Mouse (Mus musculus): ENCODE measurements at regions not wholly inside any gene's neighbourhood (a gene's known extent, or its start where the extent isn't known, plus 50 kb on each side); places are given as distances from the start of the nearest gene placed in this dataset.

GRCm38 (mm10) chr14:79856245-79856644 is 85.1 kb upstream of the Pcdh8 start:
- DNase-seq (ENCODE audit: low spot score in 2 of 2) = no peak

GRCm38 (mm10) chr14:79854216-79854615 is 83.1 kb upstream of the Pcdh8 start:
- DNase-seq (ENCODE audit: low spot score in 2 of 2) = no peak

GRCm38 (mm10) chr14:79852683-79853082 is 81.6 kb upstream of the Pcdh8 start:
- no peak for DNase-seq (ENCODE audit: low spot score in 2 of 2)

GRCm38 (mm10) chr14:79851795-79852194 is 80.7 kb upstream of the Pcdh8 start:
- no peak for DNase-seq (ENCODE audit: low spot score in 2 of 2)

- no peak for DNase-seq (ENCODE audit: low spot score in 2 of 2)
Observed at GRCm38 (mm10) chr14:79851231-79851630, 80.1 kb upstream of the Pcdh8 start.

GRCm38 (mm10) chr14:79849617-79850435 is 78.7 kb upstream of the Pcdh8 start:
- no peak for DNase-seq (ENCODE audit: low spot score in 2 of 2)

- DNase-seq (ENCODE audit: low spot score in 2 of 2) = no peak
Observed at GRCm38 (mm10) chr14:79848116-79848515, 77.0 kb upstream of the Pcdh8 start.

GRCm38 (mm10) chr14:79844306-79844705 is 73.2 kb upstream of the Pcdh8 start:
- DNase-seq (ENCODE audit: low spot score in 2 of 2) = no peak

- peak; percentile 64 to 66 for DNase-seq (ENCODE audit: low spot score in 2 of 2)
Observed at GRCm38 (mm10) chr14:79843135-79843550, 72.0 kb upstream of the Pcdh8 start.

GRCm38 (mm10) chr14:79842734-79843133 is 71.6 kb upstream of the Pcdh8 start:
- DNase-seq (ENCODE audit: low spot score in 2 of 2) = no peak

GRCm38 (mm10) chr14:79837101-79837500 is 66.0 kb upstream of the Pcdh8 start:
- DNase-seq (ENCODE audit: low spot score in 2 of 2) = no peak

- no peak for DNase-seq (ENCODE audit: low spot score in 2 of 2)
Observed at GRCm38 (mm10) chr14:79836186-79836585, 65.1 kb upstream of the Pcdh8 start.

GRCm38 (mm10) chr14:79824670-79825446 is 53.7 kb upstream of the Pcdh8 start:
- peak; percentile 71 to 76 for DNase-seq (ENCODE audit: low spot score in 2 of 2)

GRCm38 (mm10) chr14:79822453-79823117 is 51.5 kb upstream of the Pcdh8 start:
- no peak for DNase-seq (ENCODE audit: low spot score in 2 of 2)

GRCm38 (mm10) chr14:79822011-79822435 is 50.9 kb upstream of the Pcdh8 start:
- DNase-seq (ENCODE audit: low spot score in 2 of 2) = no peak

GRCm38 (mm10) chr14:79821352-79822010 is 50.4 kb upstream of the Pcdh8 start:
- no peak for DNase-seq (ENCODE audit: low spot score in 2 of 2)

Data from layer of hippocampus, postnatal 14 days (tissue).